Mouse (Mus musculus) intestine, embryonic 15.5 days (tissue): ENCODE results near the gene Slco1a5. TPM values are rescaled to one million over a fixed set of nuclear protein-coding genes. Genes with fewer than 3 reads are reported as not detected.

Source experiments
- polyA plus RNA-seq: library from polyadenylated mRNA; unstranded; fragments of >200 nt; fragmentation: Nextera tagmentation; extraction: Ambion mirVana; gene quantifications from 2 replicates; pipeline ENCODE4 v1.2.1, GENCODE M21; 2015

The Slco1a5 gene
- polyA plus RNA-seq, 1 experiment from 2014 or later: not detected

Other genes starting within 250 kb of the Slco1a5 start
- not detected in 2 replicates for gene Slco1a6, start 114.5 kb downstream of the Slco1a5 start, polyA plus RNA-seq
- gene Iapp, start 24.6 kb downstream of the Slco1a5 start, polyA plus RNA-seq: 54.1 and 76.2 TPM in 2 replicates
- gene Pyroxd1, start 22.7 kb upstream of the Slco1a5 start, polyA plus RNA-seq: 14.1 and 15.8 TPM in 2 replicates
- gene Recql, start 64.1 kb upstream of the Slco1a5 start, polyA plus RNA-seq: 17.5 and 23.2 TPM in 2 replicates
- 67.4 and 81.8 TPM in 2 replicates for gene Golt1b, start 64.2 kb upstream of the Slco1a5 start, polyA plus RNA-seq
- gene Spx, start 90.5 kb upstream of the Slco1a5 start, polyA plus RNA-seq: 0.25 and 0.27 TPM in 2 replicates
- 0.97 and 1.4 TPM in 2 replicates for gene Gys2, start 150.1 kb upstream of the Slco1a5 start, polyA plus RNA-seq
- gene Ldhb, start 185.0 kb upstream of the Slco1a5 start, polyA plus RNA-seq: 93.1 and 100 TPM in 2 replicates
- 37.2 and 40.6 TPM in 2 replicates for gene Kcnj8, start 248.6 kb upstream of the Slco1a5 start, polyA plus RNA-seq